Mouse (Mus musculus) layer of hippocampus, postnatal 25 days (tissue): ENCODE data around the gene Zbtb39. TPM values are rescaled to one million over a fixed set of nuclear protein-coding genes. Genes with fewer than 3 reads are reported as not detected.
A peak's percentile ranks its signal among the peaks of the same experiment; 100 is the strongest.

Source experiments
- DNase-seq, 2 experiments: peaks; one replicate each; pipeline ENCODE4 v3.0.0; 2022; ENCODE audit warnings: mixed read lengths in 2 of 2, low spot score in 1 of 2; ENCODE audit errors: extremely low spot score in 1 of 2
- total RNA-seq, 2 experiments: library from RNA; stranded (reverse); gene quantifications; 2 replicates each; pipeline ENCODE4 v1.2.3; 2021

The Zbtb39 gene
- total RNA-seq, result 10 to 100 TPM in 1 of 2 experiments, 1 to 10 TPM in 1; 9.9 to 10.1 TPM

- peak; percentile 63 to 73 for DNase-seq
These were observed at the start of gene Zbtb39 for GRCm38 (mm10) chr10:127739083-127739660. Gene Zbtb39, plus strand, starts transcription at chr10:127739538.

- DNase-seq, result no peak
These were observed 48.3 kb upstream of the Zbtb39 start for GRCm38 (mm10) chr10:127691053-127691452.

GRCm38 (mm10) chr10:127694636-127695035 lies 44.7 kb upstream of the Zbtb39 start:
- no peak for DNase-seq

GRCm38 (mm10) chr10:127695775-127696174 lies 43.6 kb upstream of the Zbtb39 start:
- no peak for DNase-seq

GRCm38 (mm10) chr10:127698966-127699365 lies 40.4 kb upstream of the Zbtb39 start:
- no peak for DNase-seq

GRCm38 (mm10) chr10:127703299-127703698 lies 36.0 kb upstream of the Zbtb39 start:
- DNase-seq, result no peak

- DNase-seq, result no peak
These were observed 35.0 kb upstream of the Zbtb39 start for GRCm38 (mm10) chr10:127704293-127704692.

- no peak for DNase-seq
These were observed 34.5 kb upstream of the Zbtb39 start, which contains the start of gene Myo1a for GRCm38 (mm10) chr10:127704766-127705220. Gene Myo1a, plus strand, starts transcription at chr10:127705170.

- DNase-seq, result no peak
These were observed 33.6 kb upstream of the Zbtb39 start for GRCm38 (mm10) chr10:127705783-127706182.

GRCm38 (mm10) chr10:127707721-127708120 lies 31.6 kb upstream of the Zbtb39 start:
- no peak for DNase-seq

GRCm38 (mm10) chr10:127708850-127709370 lies 30.4 kb upstream of the Zbtb39 start:
- no peak for DNase-seq

GRCm38 (mm10) chr10:127710331-127710730 lies 29.0 kb upstream of the Zbtb39 start:
- no peak for DNase-seq

- DNase-seq, result no peak
These were observed 26.6 kb upstream of the Zbtb39 start for GRCm38 (mm10) chr10:127712736-127713135.

GRCm38 (mm10) chr10:127721671-127722418 lies 17.5 kb upstream of the Zbtb39 start:
- no peak for DNase-seq

GRCm38 (mm10) chr10:127724178-127724577 lies 15.2 kb upstream of the Zbtb39 start, which contains the start of gene Tac2:
Gene Tac2, plus strand, starts transcription at chr10:127724478.
- no peak for DNase-seq

GRCm38 (mm10) chr10:127725136-127725535 lies 14.2 kb upstream of the Zbtb39 start:
- no peak for DNase-seq

GRCm38 (mm10) chr10:127728437-127728836 lies 10.9 kb upstream of the Zbtb39 start:
- no peak for DNase-seq

- no peak for DNase-seq
These were observed 8.9 kb upstream of the Zbtb39 start for GRCm38 (mm10) chr10:127730285-127730932.

GRCm38 (mm10) chr10:127730933-127731310 lies 8.4 kb upstream of the Zbtb39 start:
- no peak for DNase-seq

GRCm38 (mm10) chr10:127731397-127731796 lies 7.9 kb upstream of the Zbtb39 start:
- no peak for DNase-seq

GRCm38 (mm10) chr10:127734434-127734833 lies 4.9 kb upstream of the Zbtb39 start:
- no peak for DNase-seq
